Mouse (Mus musculus) ES-E14 (cell line): ENCODE results near the gene Lypd9. TPM values are rescaled to one million over a fixed set of nuclear protein-coding genes. Genes with fewer than 3 reads are reported as not detected.
"Not testable (repeated sequence)": the region's sequence is repeated elsewhere in the genome, so short reads cannot be mapped to it uniquely, and the experiment has no call there.

Experiments
- DNase-seq: peaks from one replicate; pipeline ENCODE4 v3.0.0-alpha.2; 2013; ENCODE audit warnings: low read depth, low spot score
- H3K27ac ChIP-seq: 2 replicates; pipeline ENCODE4 v1.5.1; 2012; ENCODE audit warnings: low read depth, mild to moderate bottlenecking, low read length, moderate library complexity, mixed read lengths; ENCODE audit not compliant: poor library complexity, insufficient read depth, severe bottlenecking
- H3K36me3 ChIP-seq: 2 replicates; pipeline ENCODE4 v1.6.1; 2012; ENCODE audit warnings: mild to moderate bottlenecking, low read length, moderate library complexity, mixed read lengths; ENCODE audit not compliant: control insufficient read depth, poor library complexity, insufficient read depth, severe bottlenecking
- H3K4me1 ChIP-seq, 2 experiments: fragments of 150-350 bp in 1 of 2; sonication (generic) in 1 of 2; 2 replicates each; pipeline ENCODE4 v1.6.1; 2012; ENCODE audit warnings: low read length in 2 of 2, mild to moderate bottlenecking in 1 of 2, mixed read lengths in 1 of 2; ENCODE audit not compliant: control insufficient read depth in 2 of 2, insufficient read depth in 2 of 2, poor library complexity in 1 of 2
- H3K4me3 ChIP-seq, 2 experiments: fragments of 150-350 bp in 1 of 2; sonication (generic) in 1 of 2; 2 replicates each; pipeline ENCODE4 v1.5.1; 2012; ENCODE audit warnings: low read length in 2 of 2, low read depth in 1 of 2, mild to moderate bottlenecking in 1 of 2, mixed read lengths in 1 of 2; ENCODE audit not compliant: insufficient read depth in 1 of 2, poor library complexity in 1 of 2, severe bottlenecking in 1 of 2
- H3K9ac ChIP-seq: 2 replicates; pipeline ENCODE4 v1.6.1; 2012; ENCODE audit warnings: low read depth, mild to moderate bottlenecking, low read length, mixed read lengths; ENCODE audit not compliant: poor library complexity, insufficient read depth, severe bottlenecking
- H3K9me3 ChIP-seq: fragments of 150-350 bp; sonication (generic); 2 replicates; pipeline ENCODE4 v1.6.1; 2012; ENCODE audit warnings: low read depth, mild to moderate bottlenecking, low read length; ENCODE audit not compliant: control insufficient read depth, insufficient read depth
- CHD2 ChIP-seq: IDR thresholded peaks from 2 replicates; pipeline ENCODE4 v1.6.1; 2014; ENCODE audit warnings: mild to moderate bottlenecking, low read depth, low read length, inconsistent platforms
- HCFC1 ChIP-seq: IDR thresholded peaks from 2 replicates; pipeline ENCODE4 v1.6.1; 2012; ENCODE audit warnings: low read length, inconsistent platforms, borderline replicate concordance; ENCODE audit not compliant: insufficient read depth
- MAFK ChIP-seq: IDR thresholded peaks from 2 replicates; pipeline ENCODE4 v1.6.1; 2014; ENCODE audit warnings: mild to moderate bottlenecking, low read depth, low read length, inconsistent platforms; ENCODE audit not compliant: insufficient read depth
- ZC3H11A ChIP-seq: IDR thresholded peaks from 2 replicates; pipeline ENCODE4 v1.6.1; 2012; ENCODE audit warnings: low read depth, mild to moderate bottlenecking, inconsistent platforms, low read length, borderline replicate concordance
- ZNF384 ChIP-seq: IDR thresholded peaks from 2 replicates; pipeline ENCODE4 v1.6.1; 2012; ENCODE audit warnings: low read depth, low read length, inconsistent platforms
- in situ Hi-C, 2 experiments: fragments of 600-800 bp; cut with MboI; formaldehyde crosslinking; loops; one replicate each; pipeline ENCODE4 v1.15.1; 2025; ENCODE audit warnings: low sequenced_read_pairs in 2 of 2, inconsistent platforms in 1 of 2; ENCODE audit not compliant: unreplicated experiment in 2 of 2
- total RNA-seq: library from RNA; depleted of rRNA; stranded (reverse); fragments of 300-350 nt; gene quantifications from 2 replicates; pipeline ENCODE4 v1.2.3, GENCODE M21; 2012; rRNA removed

Gene Lypd9
- not detected in 2 replicates for total RNA-seq

DNA sequence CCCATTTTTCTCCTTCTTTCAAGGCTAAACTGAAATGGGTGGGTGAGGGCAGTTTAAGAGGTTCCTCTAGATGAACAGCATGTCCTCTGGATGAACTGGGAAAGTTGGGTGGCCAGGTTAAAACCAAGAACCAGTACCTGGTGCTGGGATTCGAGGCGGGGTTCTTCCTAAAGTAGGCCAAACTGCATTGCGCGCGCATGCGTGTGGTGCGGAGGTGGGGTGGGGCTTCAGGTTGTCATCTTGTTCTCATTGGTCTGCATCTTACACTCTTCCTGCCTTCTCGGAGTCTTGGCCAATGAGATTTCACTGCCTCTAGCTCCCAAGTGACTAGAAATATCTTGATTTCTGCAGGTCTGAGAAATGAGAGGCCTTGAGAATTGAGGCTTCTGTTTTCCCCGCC is at the start of gene Lypd9:
Gene Lypd9 (minus strand): TSS at position 165 of the 400 bp plus-strand sequence.
- Histone ChIP-seq H3K4me1 (no peaks in the 10 kb centered on the region), H3K36me3 (no peaks in the 10 kb centered on the region), H3K9me3 (no peaks in the 10 kb centered on the region), H3K9ac (no peak within 1 kb of the TSS), H3K27ac (no peak within 1 kb of the TSS), H3K4me3 (no peak within 1 kb of the TSS)
- in situ Hi-C loops: no loop called here
- TF ChIP-seq CHD2 (no peak), ZC3H11A (no peak), HCFC1 (no peak), ZNF384 (no peak), MAFK (no peak)
- DNase-seq: no peak

GRCm38 (mm10) chr11:58502472-58502871 is 49.7 kb upstream of the Lypd9 start, which contains the start of gene Olfr331:
TSS of gene Olfr331 (minus strand) at chr11:58502572.
- DNase-seq, H3K4me3 ChIP-seq, H3K9ac ChIP-seq, H3K27ac ChIP-seq, H3K36me3 ChIP-seq, in situ Hi-C loops, H3K4me1 ChIP-seq, H3K9me3 ChIP-seq: not testable (repeated sequence)

GRCm38 (mm10) chr11:58499290-58499689 is 46.6 kb upstream of the Lypd9 start:
- TF ChIP-seq ZNF384 (no peak), HCFC1 (no peak), CHD2 (no peak), ZC3H11A (no peak), MAFK (no peak)
- no peak overlapping the region for H3K9ac ChIP-seq
- no peak overlapping the region for H3K4me3 ChIP-seq
- in situ Hi-C loops: no loop called here
- H3K4me1 ChIP-seq: no peaks in the 10 kb centered on the region
- no peaks in the 10 kb centered on the region for H3K36me3 ChIP-seq
- H3K9me3 ChIP-seq: no peaks in the 10 kb centered on the region
- no peak overlapping the region for H3K27ac ChIP-seq
- no peak for DNase-seq

DNA sequence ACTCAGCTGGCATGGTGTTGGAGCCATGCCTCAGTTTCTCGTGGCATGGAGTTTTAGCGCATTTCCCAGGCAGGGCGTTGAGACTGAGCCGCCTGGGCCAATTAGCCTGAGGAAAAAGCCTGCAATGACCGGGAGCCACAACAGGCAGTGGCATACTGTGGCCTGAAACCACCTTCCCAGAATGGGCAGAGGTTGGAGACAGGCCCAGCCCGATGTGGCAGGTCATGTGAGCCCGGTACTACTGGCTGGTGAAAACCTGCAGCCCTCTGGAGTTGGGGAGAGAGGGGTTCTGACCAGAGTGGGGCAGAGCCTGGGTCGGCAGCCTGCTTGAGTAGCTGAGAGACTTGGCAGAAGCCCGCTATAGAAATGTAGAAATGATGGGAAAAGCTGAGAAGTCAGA is 46.0 kb upstream of the Lypd9 start:
- Histone ChIP-seq H3K4me1 (no peaks in the 10 kb centered on the region), H3K9me3 (no peaks in the 10 kb centered on the region), H3K36me3 (no peaks in the 10 kb centered on the region), H3K27ac (no peak overlapping the region), H3K4me3 (no peak overlapping the region), H3K9ac (no peak overlapping the region)
- no peak for DNase-seq
- no peak for TF ChIP-seq CHD2
- in situ Hi-C loops: no loop called here

DNA sequence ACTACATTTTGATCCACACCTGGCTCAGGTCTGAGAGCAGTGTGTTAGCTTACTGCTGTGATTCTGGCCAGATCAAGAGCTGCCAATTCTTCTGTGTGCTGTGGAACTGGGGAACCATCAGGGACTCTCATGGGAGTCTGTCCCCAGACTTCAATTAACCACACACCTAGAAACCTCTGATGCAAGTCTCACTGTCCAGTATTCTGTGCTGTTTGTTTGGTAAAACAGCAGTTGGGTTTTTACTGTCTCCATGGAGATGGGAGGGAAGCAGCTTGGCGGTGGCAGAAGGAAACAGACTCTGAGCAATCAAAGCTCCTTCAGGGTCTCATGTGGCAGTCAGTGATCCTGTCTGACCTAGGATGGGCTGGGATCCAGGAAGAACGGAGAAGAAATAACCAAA is 39.7 kb upstream of the Lypd9 start, which contains the start of gene Olfr332:
Gene Olfr332 (minus strand): TSS at position 101 of the 400 bp plus-strand sequence.
- H3K36me3 ChIP-seq: no peaks in the 10 kb centered on the region
- no peaks in the 10 kb centered on the region for H3K9me3 ChIP-seq
- in situ Hi-C loops: no loop called here
- no peaks in the 10 kb centered on the region for H3K4me1 ChIP-seq
- DNase-seq: no peak
- no peak for TF ChIP-seq ZNF384
- no peak for TF ChIP-seq MAFK
- no peak for TF ChIP-seq CHD2
- no peak for TF ChIP-seq HCFC1
- no peak for TF ChIP-seq ZC3H11A
- no peak within 1 kb of the TSS for H3K9ac ChIP-seq
- H3K27ac ChIP-seq: no peak within 1 kb of the TSS
- H3K4me3 ChIP-seq: no peak within 1 kb of the TSS
